Mouse (Mus musculus) T-cell, adult 2 months (primary cell): ENCODE results near the gene Sez6.

Experiments
- DNase-seq: peaks from one replicate; pipeline ENCODE4 v3.0.0; 2022; ENCODE audit warnings: low spot score

Gene Sez6

DNA sequence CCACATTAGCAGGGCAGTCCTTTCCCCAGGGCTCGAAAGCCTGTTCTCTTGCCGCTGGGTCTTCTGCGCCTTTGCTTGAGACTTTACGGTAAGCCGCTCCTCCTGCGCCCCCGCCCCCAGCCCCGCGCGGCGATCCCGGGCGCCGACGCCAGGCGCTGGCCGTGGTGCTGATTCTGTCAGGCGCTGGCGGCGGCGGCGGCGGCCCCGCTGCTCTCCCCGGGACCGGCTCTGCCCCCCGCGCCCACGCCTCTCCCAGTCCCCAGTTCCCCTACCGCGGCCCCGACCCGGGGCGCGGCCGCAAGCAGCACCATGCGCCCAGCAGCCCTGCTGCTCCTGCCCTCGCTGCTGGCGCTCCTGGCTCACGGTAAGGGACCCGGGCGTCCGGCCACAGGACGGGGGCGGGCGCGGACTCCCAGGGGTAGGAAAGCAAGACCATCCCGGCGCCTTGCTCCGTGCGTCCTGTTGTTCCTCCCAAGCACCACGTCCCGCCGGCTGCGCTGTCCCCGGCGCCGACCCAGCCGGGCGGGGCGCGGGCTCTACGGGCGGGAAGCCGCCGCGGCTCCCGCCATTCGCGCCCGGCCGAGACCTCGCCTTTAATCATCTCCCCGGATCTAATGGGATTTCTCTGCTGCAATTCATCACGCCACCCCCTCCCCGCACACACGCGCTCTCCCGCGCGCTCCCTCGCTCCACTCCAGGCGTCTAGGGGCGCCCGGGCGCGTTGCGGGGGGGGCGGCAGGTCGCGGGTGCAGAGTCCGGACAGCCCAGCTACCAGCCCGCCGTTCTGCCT lies at the start of gene Sez6:
Gene Sez6 (plus strand): TSS at position 50 of the 790 bp plus-strand sequence.
- DNase-seq: peak; percentile 64

DNA sequence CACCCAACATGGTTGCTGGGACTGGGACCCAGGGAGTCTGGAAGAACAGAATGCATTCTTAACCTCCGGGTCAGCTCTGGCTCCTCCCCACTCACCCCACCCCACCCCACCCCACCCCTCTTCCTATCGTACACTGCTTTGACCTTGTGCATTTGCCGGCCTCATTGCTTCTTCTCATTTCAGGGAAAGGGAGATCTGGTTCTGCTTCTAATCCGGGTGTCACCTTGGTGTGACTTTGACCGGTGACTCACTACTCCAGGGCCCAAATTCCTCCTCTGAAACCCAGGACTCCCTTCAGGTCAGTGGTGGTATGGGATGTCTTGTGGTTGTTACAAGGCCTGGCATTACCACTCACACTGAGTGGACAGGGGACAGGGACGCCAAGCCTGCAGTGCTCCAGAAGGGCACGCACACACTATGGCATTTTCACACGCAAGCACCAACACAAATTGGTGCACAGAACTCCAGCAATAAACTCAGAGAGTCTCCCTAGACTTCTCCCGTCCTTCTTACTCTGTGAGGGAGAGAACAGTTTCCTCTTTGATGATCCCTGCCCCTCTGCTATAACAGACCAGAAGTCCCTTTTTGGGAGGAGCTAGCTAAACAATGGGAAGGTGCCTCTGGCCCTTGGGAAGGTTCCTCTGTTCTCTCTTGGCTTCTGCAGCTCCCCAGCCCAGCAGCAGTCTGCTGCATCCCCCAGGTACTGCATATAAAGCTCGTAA lies 45.9 kb upstream of the Sez6 start:
- DNase-seq: no peak

DNA sequence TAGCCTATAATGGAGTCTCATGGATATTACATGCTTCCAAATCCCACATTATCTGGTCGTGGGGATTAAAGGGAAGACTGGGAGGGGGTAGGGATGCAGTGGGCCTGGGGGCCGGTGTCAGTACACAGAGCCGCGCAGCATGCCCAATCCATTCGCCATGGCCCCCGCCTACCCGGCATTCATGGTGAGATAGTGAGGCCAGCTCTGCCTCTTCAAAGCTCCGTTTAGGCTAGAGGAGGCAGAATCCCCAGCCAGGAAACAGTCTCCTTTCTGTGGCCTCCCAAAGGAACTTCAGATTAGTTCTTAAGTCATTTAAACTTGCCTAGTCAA lies 45.4 kb upstream of the Sez6 start:
- no peak for DNase-seq

DNA sequence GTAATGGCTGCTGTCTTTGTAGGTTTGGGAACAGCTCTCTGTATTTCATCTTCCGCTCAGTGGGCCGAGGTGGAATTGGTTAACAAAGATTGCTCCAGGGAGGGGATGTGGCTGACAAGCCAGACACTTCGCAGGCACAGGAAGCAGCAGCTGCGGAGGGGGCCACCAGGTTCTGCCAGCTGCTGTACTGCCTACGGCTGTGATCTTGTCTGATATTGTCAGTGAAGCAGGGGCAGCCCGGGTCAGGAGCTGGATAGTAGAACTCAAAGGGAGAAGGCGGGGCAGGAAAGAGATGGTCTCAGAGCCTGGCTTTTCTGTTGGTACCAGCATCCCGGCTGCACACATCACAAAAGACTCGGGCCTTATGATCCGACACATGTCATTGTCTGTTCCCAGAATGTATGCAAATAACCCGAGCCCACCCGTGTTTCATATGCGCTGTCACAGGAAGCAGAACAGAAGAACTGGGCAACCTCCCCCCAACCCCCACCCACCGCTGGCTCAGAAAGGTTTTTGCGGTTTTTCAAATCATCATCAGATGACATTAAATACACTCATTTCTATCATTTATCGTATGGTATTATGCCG lies 43.1 kb upstream of the Sez6 start:
- peak; percentile 82 for DNase-seq

DNA sequence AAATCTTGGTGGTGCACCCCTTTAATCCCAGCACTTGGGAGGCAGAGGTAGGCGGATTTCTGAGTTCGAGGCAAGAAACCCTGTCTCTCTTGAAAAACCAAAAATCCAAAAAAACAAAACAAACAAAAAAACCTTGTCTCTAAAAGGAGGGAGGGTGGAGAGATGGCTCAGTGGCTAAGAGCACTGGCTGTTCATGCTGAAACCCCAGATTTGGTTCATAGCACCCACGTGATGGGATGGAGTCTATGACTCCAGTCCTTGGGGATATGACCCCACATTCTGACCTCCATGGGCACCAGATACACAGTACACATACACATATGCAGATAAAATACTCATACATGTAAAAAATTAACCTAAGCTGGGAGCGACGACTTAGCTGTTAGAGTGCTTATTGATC lies 41.8 kb upstream of the Sez6 start:
- no peak for DNase-seq

GRCm38 (mm10) chr11:77889484-77889883 lies 41.1 kb upstream of the Sez6 start:
- no peak for DNase-seq

- DNase-seq: no peak
These were observed 39.8 kb upstream of the Sez6 start for GRCm38 (mm10) chr11:77890648-77891258.

DNA sequence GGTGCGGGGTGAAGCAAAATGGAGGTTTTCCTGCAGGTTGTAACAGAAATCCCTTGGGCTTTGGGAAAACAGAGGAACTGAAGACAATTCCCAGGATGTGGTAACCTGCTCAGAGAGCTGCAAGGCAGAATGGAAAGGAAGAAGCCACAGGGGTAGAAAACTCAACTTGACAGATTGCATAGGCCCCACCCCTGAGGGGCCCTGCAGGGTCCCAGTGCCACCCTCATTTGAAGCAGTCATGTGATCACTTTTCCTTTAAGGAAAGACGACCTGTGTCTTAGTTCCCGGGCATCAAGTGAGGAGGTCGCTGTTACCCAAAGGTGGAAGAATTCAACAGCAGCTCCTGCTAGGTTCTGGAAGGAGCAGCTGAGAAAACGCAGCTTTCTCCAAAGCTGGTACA lies 37.7 kb upstream of the Sez6 start:
- no peak for DNase-seq

DNA sequence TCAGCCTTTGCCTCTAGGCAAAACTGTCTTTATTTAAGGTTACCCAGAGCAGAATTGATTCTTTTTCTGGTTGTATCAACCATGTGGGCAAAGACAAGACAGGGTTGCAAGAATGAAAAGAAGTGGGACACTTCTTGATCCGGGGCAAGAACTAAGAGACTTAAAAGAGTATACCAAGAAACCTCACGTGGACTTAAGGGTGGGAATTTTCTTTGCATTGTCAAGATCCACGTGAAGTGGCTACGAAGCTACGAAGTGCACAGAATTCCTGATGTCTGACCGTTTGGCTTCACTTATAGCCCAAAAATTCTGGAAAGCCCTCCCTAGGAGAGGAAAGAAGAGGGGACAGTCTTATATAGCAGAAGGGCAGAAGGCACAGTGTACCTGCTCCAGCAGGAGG lies 37.3 kb upstream of the Sez6 start:
- DNase-seq: no peak

GRCm38 (mm10) chr11:77893787-77894718 lies 36.5 kb upstream of the Sez6 start, which contains the start of gene Pipox:
TSS of gene Pipox (minus strand) at chr11:77894096.
- no peak for DNase-seq

DNA sequence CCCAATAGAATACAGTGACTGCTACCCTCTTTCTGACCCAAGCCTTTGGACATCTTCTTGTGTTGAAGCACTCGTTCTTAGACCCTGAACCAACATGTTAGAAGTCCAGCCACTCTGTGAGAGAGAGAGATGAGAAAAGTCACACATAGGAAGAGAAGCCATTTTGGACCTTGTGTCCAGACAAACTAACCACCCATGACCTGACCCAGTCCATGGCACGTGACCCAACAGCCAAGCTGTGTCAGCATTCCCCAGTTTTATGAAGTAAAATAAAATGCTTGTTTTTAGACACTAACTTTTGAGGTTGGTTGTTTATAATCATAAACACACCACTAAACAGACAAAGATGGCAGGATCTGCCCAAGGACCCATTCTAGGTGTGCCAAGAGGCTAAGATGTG lies 35.6 kb upstream of the Sez6 start:
- DNase-seq: no peak

- DNase-seq: no peak
These were observed 34.6 kb upstream of the Sez6 start for GRCm38 (mm10) chr11:77896011-77896410.

GRCm38 (mm10) chr11:77896480-77896819 lies 34.1 kb upstream of the Sez6 start:
- no peak for DNase-seq

DNA sequence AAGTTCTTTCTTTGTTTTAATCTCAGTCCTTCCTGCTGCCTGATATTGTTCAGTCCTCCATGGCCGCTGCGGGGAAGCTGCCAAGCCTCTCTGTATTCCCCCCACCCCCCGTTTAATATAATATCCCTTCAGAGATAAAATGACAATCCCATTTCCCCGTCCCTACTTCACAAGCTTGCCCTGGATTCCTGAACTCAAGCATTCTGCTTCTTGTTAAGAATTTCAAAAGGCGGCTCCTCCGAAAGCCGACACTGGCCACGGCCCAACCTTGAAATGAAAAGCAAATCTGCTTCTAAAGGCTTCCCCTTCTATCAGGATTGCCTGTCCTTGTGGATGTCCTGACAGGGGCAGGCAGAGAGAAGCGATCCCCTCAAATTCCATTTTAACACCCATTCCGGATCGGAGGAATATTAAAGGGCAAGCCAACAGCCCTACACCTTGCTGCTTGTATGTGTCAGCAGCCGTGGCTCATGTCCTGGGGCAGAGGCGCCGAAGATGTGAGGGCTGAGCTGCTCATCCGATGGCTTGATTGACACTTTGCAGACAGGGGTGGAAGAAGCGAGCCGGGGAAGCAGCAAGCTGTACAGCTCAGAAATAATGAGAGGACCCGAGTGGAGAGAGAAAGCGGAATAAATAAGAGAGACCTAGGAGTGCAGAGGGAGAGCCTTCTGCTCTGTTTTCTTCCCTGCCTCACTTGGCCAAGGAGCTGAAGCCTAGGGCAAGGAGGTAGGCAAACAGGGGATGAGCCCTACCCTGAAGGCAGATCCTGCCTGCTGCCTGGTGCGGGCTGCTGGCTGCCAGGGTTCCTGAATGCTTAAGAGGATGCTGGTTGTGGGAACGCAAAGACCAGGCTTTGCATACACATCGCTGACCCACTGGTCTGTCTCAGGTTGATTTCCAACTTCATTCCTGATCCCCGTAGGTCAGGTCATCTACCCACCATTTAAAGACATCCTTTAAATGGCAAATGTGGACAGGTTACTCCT lies 33.5 kb upstream of the Sez6 start:
- no peak for DNase-seq

- DNase-seq: no peak
These were observed 30.4 kb upstream of the Sez6 start for GRCm38 (mm10) chr11:77900187-77900586.

- no peak for DNase-seq
These were observed 29.9 kb upstream of the Sez6 start for GRCm38 (mm10) chr11:77900696-77901095.

GRCm38 (mm10) chr11:77901366-77901765 lies 29.2 kb upstream of the Sez6 start:
- DNase-seq: no peak

GRCm38 (mm10) chr11:77901775-77902355 lies 28.7 kb upstream of the Sez6 start:
- no peak for DNase-seq

- no peak for DNase-seq
These were observed 26.8 kb upstream of the Sez6 start for GRCm38 (mm10) chr11:77903761-77904160.

- no peak for DNase-seq
These were observed 25.9 kb upstream of the Sez6 start for GRCm38 (mm10) chr11:77904707-77905106.
